Mouse (Mus musculus) heart, embryonic 11.5 days (tissue): Measurements from ENCODE around the gene Ccdc40. TPM values are rescaled to one million over a fixed set of nuclear protein-coding genes. Genes with fewer than 3 reads are reported as not detected.
A peak's percentile ranks its signal among the peaks of the same experiment; 100 is the strongest.

Experiments used
- ATAC-seq: fragments of 200-750 bp; cut with Nextera tagmentation; replicated peaks from 2 replicates; pipeline ENCODE4 v1.8.0; 2017; ENCODE audit warnings: moderate library complexity; ENCODE audit not compliant: insufficient number of reproducible peaks, low FRiP score, low TSS enrichment
- H3K27ac ChIP-seq: fragments of 300-500 bp; sonication (generic); 2 replicates; pipeline ENCODE4 v1.5.1; 2014; ENCODE audit warnings: mild to moderate bottlenecking, low read depth, low read length
- H3K27me3 ChIP-seq: fragments of 300-500 bp; sonication (generic); 2 replicates; pipeline ENCODE4 v1.6.1; 2014; ENCODE audit warnings: mild to moderate bottlenecking, low read length, mixed read lengths; ENCODE audit not compliant: control insufficient read depth, insufficient read depth
- H3K36me3 ChIP-seq: fragments of 300-500 bp; sonication (generic); 2 replicates; pipeline ENCODE4 v1.6.1; 2014; ENCODE audit warnings: mild to moderate bottlenecking, low read length, moderate library complexity, mixed read lengths; ENCODE audit not compliant: control insufficient read depth, insufficient read depth
- H3K4me1 ChIP-seq: fragments of 300-500 bp; sonication (generic); 2 replicates; pipeline ENCODE4 v1.6.1; 2014; ENCODE audit warnings: low read length; ENCODE audit not compliant: control insufficient read depth, insufficient read depth
- H3K4me2 ChIP-seq: fragments of 300-500 bp; sonication (generic); 2 replicates; pipeline ENCODE4 v1.6.1; 2014; ENCODE audit warnings: mild to moderate bottlenecking, moderate library complexity
- H3K4me3 ChIP-seq: fragments of 300-500 bp; sonication (generic); 2 replicates; pipeline ENCODE4 v1.5.1; 2014; ENCODE audit warnings: low read depth, low read length
- H3K9ac ChIP-seq: fragments of 300-500 bp; sonication (generic); 2 replicates; pipeline ENCODE4 v1.6.1; 2014; ENCODE audit warnings: mild to moderate bottlenecking, low read depth, low read length, moderate library complexity
- H3K9me3 ChIP-seq: fragments of 300-500 bp; sonication (generic); replicated peaks from 2 replicates; pipeline ENCODE4 v1.6.1; 2016; ENCODE audit warnings: low read length; ENCODE audit not compliant: control insufficient read depth
- WGBS: fragments of 180-500 bp; shearing (Covaris S2); extraction: QIAGEN DNeasy Blood & Tissue Kit; methylation state at CpG from one replicate; pipeline ENCODE4 v1.1.7; 2014; ENCODE audit not compliant: insufficient replicate concordance; 5-methylcytosine and 5-hydroxymethylcytosine counted together
- polyA plus RNA-seq: library from polyadenylated mRNA; unstranded; fragments of >200 nt; fragmentation: Nextera tagmentation; extraction: Ambion mirVana; gene quantifications from 2 replicates; pipeline ENCODE4 v1.2.1, GENCODE M21; 2014

Gene Ccdc40
- polyA plus RNA-seq, 1 experiment from 2014 or later: 3.5 TPM

- H3K9ac ChIP-seq: peak overlapping the region; percentile 97
- no peaks in the 10 kb centered on the region for H3K9me3 ChIP-seq
- H3K4me2 ChIP-seq: peak overlapping the region; percentile 84
- peak overlapping the region; percentile 97 for H3K4me3 ChIP-seq
- peaks cover 9% of the 10 kb centered on the region for H3K4me1 ChIP-seq
- no peak for ATAC-seq
- 12% methylated on average over 7 of the region's 7 CpGs for WGBS
- H3K36me3 ChIP-seq: peaks cover 27% of the 10 kb centered on the region
- H3K27ac ChIP-seq: peak overlapping the region; percentile 67
- H3K27me3 ChIP-seq: peaks cover 2% of the 10 kb centered on the region; the same call in 1 of the 2 replicates
Observed at GRCm38 (mm10) chr11:119298917-119299316, 70.5 kb downstream of the Ccdc40 start.

DNA sequence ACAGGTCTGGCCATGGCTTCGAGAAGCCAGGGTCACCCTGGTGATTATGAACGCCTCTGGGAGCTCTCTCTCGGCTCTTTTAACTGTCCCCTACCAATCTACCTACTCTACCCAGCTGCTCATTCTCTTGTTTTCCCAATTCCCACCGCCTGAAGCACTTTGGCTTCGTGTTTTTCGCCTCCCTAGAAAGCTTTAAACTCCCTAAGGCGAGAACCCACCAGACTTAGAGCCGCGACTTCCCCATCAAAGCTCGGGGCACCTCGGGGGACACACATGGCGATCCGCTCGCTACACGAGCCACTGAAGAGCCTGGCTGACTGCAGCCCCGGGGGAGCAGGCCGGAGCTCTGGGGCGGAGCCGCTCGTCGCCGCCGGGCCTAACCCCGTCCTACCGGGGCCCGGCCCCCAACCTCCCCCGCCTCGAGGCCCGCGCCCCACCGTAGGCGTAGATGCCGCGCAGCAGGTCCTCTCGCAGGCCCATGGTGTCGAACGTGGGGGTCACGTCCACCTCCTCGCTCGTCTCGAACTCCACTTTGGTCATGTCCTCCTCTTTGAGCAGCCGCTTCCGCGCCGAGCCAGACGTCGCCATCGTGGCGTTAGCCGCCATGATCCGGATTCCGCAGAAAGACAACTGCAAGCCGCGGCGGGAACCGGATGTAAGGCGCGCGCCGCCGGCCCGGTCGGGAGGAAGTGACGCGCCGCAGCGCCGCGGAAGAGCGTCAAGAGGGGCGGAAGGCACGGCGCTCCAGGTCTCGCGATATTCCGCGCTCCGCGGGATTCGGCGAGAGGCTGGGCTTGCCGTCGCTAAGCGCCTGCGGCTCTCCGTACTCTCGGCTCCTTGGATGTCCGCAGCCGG is 71.2 kb downstream of the Ccdc40 start, which contains the start of gene Eif4a3:
Gene Eif4a3, minus strand, starts transcription at position 699 of the 855 bp plus-strand sequence.
- Histone ChIP-seq H3K4me1 (peaks cover 9% of the 10 kb centered on the region), H3K9me3 (no peaks in the 10 kb centered on the region), H3K27ac (peak within 1 kb of the TSS; percentile 80), H3K4me2 (peak within 1 kb of the TSS; percentile 84), H3K36me3 (peaks cover 21% of the 10 kb centered on the region), H3K27me3 (peaks cover 8% of the 10 kb centered on the region; the same call in 1 of the 2 replicates), H3K4me3 (peak within 1 kb of the TSS; percentile 97), H3K9ac (peak within 1 kb of the TSS; percentile 97)
- ATAC-seq: peak; percentile 94
- 1% methylated on average over 73 of the region's 89 CpGs for WGBS

DNA sequence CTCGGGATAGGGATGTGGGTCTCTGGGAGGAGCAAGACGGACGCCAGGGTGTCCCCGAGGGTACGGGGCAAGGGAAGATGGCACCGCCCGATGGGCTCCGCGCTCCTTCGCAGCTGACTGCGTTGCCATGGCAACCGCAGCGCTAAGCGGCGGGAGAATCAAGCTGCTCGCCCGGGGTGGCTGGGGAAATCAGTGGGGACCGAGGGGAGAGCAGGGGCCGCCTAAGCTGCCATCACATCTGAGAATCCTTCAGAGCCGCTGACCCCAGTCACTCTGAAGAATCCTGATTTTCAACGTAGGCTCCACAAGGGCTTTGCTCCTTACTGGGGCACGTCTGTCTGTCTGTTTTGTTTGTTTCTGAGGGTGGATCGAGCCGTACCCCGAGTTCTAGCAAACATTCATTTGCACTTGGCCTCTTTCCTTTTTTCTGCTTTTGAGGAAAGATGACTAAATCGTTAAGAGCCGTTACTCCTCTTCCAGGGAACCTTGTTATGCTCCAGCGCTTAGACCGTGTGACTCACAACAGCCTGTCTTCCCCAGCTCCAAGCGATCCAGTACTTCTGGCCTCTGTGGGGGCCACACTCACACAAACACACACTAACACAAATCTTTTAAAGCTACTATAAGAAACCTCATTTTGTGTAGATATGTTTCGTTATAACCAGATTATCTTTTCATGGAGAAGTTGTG is 72.0 kb downstream of the Ccdc40 start:
- H3K4me3 ChIP-seq: peak overlapping the region; percentile 97
- WGBS: 2% methylated on average over 31 of the region's 31 CpGs
- H3K4me2 ChIP-seq: peak overlapping the region; percentile 84
- no peak; the same call in 1 of the 2 replicates for ATAC-seq
- peak overlapping the region; percentile 97 for H3K9ac ChIP-seq
- peak overlapping the region; percentile 80 for H3K27ac ChIP-seq
- H3K9me3 ChIP-seq: no peaks in the 10 kb centered on the region
- peaks cover 13% of the 10 kb centered on the region for H3K36me3 ChIP-seq
- H3K4me1 ChIP-seq: peaks cover 9% of the 10 kb centered on the region
- peaks cover 9% of the 10 kb centered on the region; the same call in 1 of the 2 replicates for H3K27me3 ChIP-seq

DNA sequence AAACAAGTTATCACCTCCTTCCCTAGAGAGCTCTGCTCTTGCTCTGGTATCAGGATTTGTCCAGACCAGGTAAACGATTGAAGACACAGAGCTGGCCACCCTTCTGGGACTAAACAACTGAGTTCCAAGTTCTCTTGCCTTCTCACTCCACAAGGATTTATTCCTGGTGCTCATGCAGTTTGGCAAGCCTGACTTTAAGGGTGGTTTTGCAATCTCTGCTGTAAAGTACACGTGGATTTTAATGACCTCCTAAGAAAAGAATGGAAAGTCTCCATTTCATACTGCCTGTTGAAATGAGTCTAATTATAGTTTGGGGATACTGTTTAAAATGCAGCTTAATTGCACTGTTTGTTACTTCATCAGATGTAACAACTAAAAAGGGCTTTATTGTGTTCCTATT is 72.6 kb downstream of the Ccdc40 start:
- Histone ChIP-seq H3K4me1 (peaks cover 13% of the 10 kb centered on the region), H3K4me3 (0 out of 2 replicates have a peak overlapping the region, but pooled peaks have one; percentile 97), H3K27me3 (peaks cover 9% of the 10 kb centered on the region; the same call in 1 of the 2 replicates), H3K36me3 (peaks cover 7% of the 10 kb centered on the region), H3K9me3 (no peaks in the 10 kb centered on the region), H3K4me2 (peak overlapping the region; percentile 84; the same call in 1 of the 2 replicates), H3K27ac (no peak overlapping the region), H3K9ac (no peak overlapping the region)
- WGBS: 37% methylated on average over 2 of the region's 2 CpGs
- no peak for ATAC-seq

GRCm38 (mm10) chr11:119304904-119305712 is 76.7 kb downstream of the Ccdc40 start:
- Histone ChIP-seq H3K9me3 (no peaks in the 10 kb centered on the region), H3K4me1 (peaks cover 18% of the 10 kb centered on the region), H3K36me3 (no peaks in the 10 kb centered on the region), H3K4me2 (no peak overlapping the region), H3K27me3 (peaks cover 12% of the 10 kb centered on the region; the same call in 1 of the 2 replicates), H3K27ac (no peak overlapping the region), H3K4me3 (no peak overlapping the region), H3K9ac (no peak overlapping the region)
- no peak for ATAC-seq
- 36% methylated on average over 16 of the region's 16 CpGs for WGBS

GRCm38 (mm10) chr11:119306762-119307657 is 78.6 kb downstream of the Ccdc40 start:
- Histone ChIP-seq H3K27ac (peak overlapping the region; percentile 54), H3K9ac (no peak overlapping the region), H3K36me3 (no peaks in the 10 kb centered on the region), H3K4me1 (peaks cover 18% of the 10 kb centered on the region), H3K4me2 (no peak overlapping the region), H3K9me3 (no peaks in the 10 kb centered on the region), H3K4me3 (no peak overlapping the region), H3K27me3 (peaks cover 12% of the 10 kb centered on the region; the same call in 1 of the 2 replicates)
- no peak for ATAC-seq
- 48% methylated on average over 13 of the region's 13 CpGs for WGBS

GRCm38 (mm10) chr11:119307658-119307867 is 79.2 kb downstream of the Ccdc40 start, which contains the start of gene Card14:
Gene Card14 (plus strand): TSS chr11:119307768.
- peak within 1 kb of the TSS; percentile 39; the same call in 1 of the 2 replicates for H3K9ac ChIP-seq
- WGBS: 41% methylated on average over 1 of the region's 1 CpGs

More at GRCm38 (mm10) chr11:119307658-119307867, 79.2 kb downstream of the Ccdc40 start, which contains the start of gene Card14:
- Histone ChIP-seq H3K27me3 (peaks cover 12% of the 10 kb centered on the region; the same call in 1 of the 2 replicates), H3K4me2 (no peak within 1 kb of the TSS), H3K27ac (peak within 1 kb of the TSS; percentile 54), H3K4me1 (peaks cover 18% of the 10 kb centered on the region), H3K36me3 (no peaks in the 10 kb centered on the region), H3K9me3 (no peaks in the 10 kb centered on the region), H3K4me3 (no peak within 1 kb of the TSS)
- no peak for ATAC-seq
